Mouse (Mus musculus) frontal cortex, postnatal 25 days (tissue): ENCODE results near the gene Asz1.

Source experiments
- DNase-seq, 2 experiments: peaks; one replicate each; pipeline ENCODE4 v3.0.0; 2022; ENCODE audit warnings: low spot score in 2 of 2

Asz1 gene

GRCm38 (mm10) chr6:18007356-18007755, 101.5 kb downstream of the Asz1 start:
- DNase-seq: no peak

DNA sequence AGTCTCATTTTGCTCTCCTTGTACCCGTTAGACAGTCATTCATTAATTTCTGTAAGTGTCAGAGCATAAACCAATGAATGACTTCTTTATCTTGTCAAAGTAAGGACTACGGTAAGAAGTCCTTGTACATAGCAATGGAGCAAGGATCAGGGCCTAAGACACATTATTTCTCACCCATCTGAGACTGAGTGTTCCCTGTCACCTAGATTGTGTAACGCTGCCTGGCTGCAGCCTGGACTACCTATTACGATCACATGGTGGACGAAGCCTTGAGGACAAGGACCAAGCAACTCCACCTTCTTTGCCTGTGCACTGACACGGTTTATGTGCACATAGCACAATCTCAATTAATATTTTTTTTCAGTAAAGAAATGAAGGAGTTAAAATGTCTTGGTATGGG, 106.8 kb downstream of the Asz1 start:
- DNase-seq: no peak
